Mouse (Mus musculus): ENCODE data around the gene Pilrb1. TPM values are rescaled to one million over a fixed set of nuclear protein-coding genes. Genes with fewer than 3 reads are reported as not detected.
"Not testable (repeated sequence)": the region's sequence is repeated elsewhere in the genome, so short reads cannot be mapped to it uniquely, and the experiment has no call there.

Pilrb1 gene
- polyA plus RNA-seq, 1 experiment from 2014 or later: 5.7 TPM

DNA sequence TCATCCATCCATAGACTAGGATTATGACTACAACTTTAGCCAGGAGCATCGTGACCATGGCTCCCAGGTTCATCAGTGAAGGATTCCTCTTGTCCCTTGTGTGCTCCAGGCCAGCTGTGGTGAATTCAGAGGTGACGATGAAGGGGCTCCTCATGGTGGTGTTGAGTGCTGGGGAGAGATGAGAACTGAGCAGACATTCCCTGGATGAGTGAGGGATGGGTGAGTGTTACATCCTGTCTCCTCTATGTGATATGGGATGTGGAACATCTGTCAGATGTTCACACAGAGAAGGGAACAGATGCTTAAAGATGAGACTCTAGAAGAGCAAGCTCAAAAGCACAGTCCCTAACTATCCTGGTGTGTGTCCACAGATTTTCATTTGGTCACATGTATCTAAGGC is 10.7 kb upstream of the Pilrb1 start:
- H3K4me2 ChIP-seq; H3K9me3 ChIP-seq (replicated peaks); H3K9ac ChIP-seq; H3K36me3 ChIP-seq (replicated peaks); H3K4me3 ChIP-seq (replicated peaks); H3K4me1 ChIP-seq (replicated peaks); H3K27me3 ChIP-seq; ATAC-seq (ENCODE audit: insufficient read depth); H3K27ac ChIP-seq (replicated peaks): not testable (repeated sequence)
- 56% methylated on average over 2 of the region's 2 CpGs for WGBS (ENCODE audit: insufficient replicate concordance)

DNA sequence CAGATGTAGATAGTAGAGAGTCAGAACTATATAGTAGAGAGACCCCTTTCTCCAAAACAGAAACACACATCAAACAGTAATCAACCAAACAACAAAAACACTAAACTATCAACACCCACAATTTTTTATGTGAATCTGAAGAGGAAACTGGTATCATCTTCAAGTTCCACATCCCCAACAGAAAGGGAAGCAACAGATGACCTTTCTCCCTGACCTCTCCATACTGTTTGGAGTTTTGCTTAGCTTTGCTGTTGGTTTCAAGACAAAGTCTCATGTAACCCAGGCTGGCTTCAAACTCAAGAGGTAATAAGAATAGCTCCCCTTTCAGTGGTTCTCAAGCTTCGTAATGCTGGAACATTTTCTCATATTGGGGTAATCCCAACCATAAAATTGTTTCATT is 6.1 kb upstream of the Pilrb1 start:
- H3K9ac ChIP-seq; H3K36me3 ChIP-seq (replicated peaks); H3K27ac ChIP-seq (replicated peaks); ATAC-seq (ENCODE audit: insufficient read depth); H3K4me2 ChIP-seq; H3K4me3 ChIP-seq (replicated peaks); H3K9me3 ChIP-seq (replicated peaks); H3K4me1 ChIP-seq (replicated peaks); H3K27me3 ChIP-seq: not testable (repeated sequence)
- WGBS (ENCODE audit: insufficient replicate concordance): 60% methylated on average over 1 of the region's 1 CpGs

DNA sequence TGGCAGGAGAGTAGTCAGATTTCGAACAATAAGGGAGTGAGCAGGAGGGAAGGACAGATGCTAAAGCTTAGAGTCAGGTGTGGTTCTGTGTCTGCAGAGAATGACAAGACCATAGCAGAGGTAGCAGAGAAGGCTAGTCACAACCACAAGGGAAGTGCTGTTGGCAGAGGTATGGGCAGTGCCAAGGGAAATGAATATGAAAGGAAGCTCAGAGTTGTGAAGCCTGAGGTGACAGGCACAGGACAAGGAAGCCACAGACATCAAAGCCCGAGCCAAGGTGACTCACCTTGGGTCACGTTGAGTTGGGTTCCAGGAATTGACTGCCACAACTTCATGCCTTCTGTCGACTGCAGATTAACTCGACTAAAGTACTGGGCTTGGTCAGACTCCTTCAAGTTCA is 1.0 kb downstream of the Pilrb1 start:
- peak overlapping the region; percentile 14; the same call in 1 of the 2 replicates for H3K4me3 ChIP-seq (replicated peaks)
- ATAC-seq (ENCODE audit: insufficient read depth); H3K4me2 ChIP-seq; H3K4me1 ChIP-seq (replicated peaks); H3K36me3 ChIP-seq (replicated peaks); H3K27me3 ChIP-seq; H3K27ac ChIP-seq (replicated peaks); H3K9ac ChIP-seq; H3K9me3 ChIP-seq (replicated peaks): not testable (repeated sequence)
- WGBS (ENCODE audit: insufficient replicate concordance): 34% methylated on average over 5 of the region's 5 CpGs

GRCm38 (mm10) chr5:137854907-137855306 is 3.0 kb downstream of the Pilrb1 start:
- not testable (repeated sequence) for H3K4me2 ChIP-seq; ATAC-seq (ENCODE audit: insufficient read depth); H3K9ac ChIP-seq; H3K4me3 ChIP-seq (replicated peaks); H3K27ac ChIP-seq (replicated peaks); H3K9me3 ChIP-seq (replicated peaks); H3K4me1 ChIP-seq (replicated peaks); H3K27me3 ChIP-seq; H3K36me3 ChIP-seq (replicated peaks)
- 59% methylated on average over 3 of the region's 3 CpGs for WGBS (ENCODE audit: insufficient replicate concordance)

GRCm38 (mm10) chr5:137850313-137850712 is 7.6 kb downstream of the Pilrb1 start:
- H3K27ac ChIP-seq (replicated peaks); H3K27me3 ChIP-seq; H3K4me1 ChIP-seq (replicated peaks); ATAC-seq (ENCODE audit: insufficient read depth); H3K4me2 ChIP-seq; H3K36me3 ChIP-seq (replicated peaks); H3K9ac ChIP-seq; H3K9me3 ChIP-seq (replicated peaks); H3K4me3 ChIP-seq (replicated peaks): not testable (repeated sequence)
- 38% methylated on average over 1 of the region's 1 CpGs for WGBS (ENCODE audit: insufficient replicate concordance)

- H3K4me1 ChIP-seq (replicated peaks); H3K27ac ChIP-seq (replicated peaks); H3K9me3 ChIP-seq (replicated peaks); H3K9ac ChIP-seq; H3K4me3 ChIP-seq (replicated peaks); ATAC-seq (ENCODE audit: insufficient read depth); H3K4me2 ChIP-seq; H3K36me3 ChIP-seq (replicated peaks); H3K27me3 ChIP-seq: not testable (repeated sequence)
Observed at GRCm38 (mm10) chr5:137837110-137837509, 20.8 kb downstream of the Pilrb1 start.

DNA sequence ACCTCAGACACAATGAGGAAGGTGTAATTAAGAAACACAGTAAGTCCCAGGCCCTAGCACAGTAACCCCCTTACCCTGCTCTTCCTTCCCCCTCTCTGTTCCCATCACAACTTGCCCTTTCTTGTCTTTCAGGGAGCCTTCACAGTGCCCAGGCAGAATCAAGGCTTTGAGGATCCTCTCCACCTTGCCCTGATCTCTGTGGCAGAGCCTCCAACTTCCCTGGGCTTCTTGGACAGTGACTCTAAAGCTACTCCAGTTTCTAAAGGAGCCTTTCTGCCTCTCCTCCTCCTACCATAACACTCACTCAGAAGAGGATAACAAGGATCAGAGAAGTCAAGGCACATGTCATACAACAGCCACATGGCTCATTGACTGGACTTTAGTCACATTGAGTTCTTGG is 21.3 kb downstream of the Pilrb1 start:
- H3K4me2 ChIP-seq: no peak overlapping the region
- no peaks in the 10 kb centered on the region for H3K36me3 ChIP-seq (replicated peaks)
- H3K9me3 ChIP-seq (replicated peaks): no peaks in the 10 kb centered on the region
- H3K27ac ChIP-seq (replicated peaks): no peak overlapping the region
- H3K4me1 ChIP-seq (replicated peaks): no peaks in the 10 kb centered on the region
- no peak for ATAC-seq (ENCODE audit: insufficient read depth)
- no peaks in the 10 kb centered on the region for H3K27me3 ChIP-seq
- H3K4me3 ChIP-seq (replicated peaks): no peak overlapping the region
- no peak overlapping the region for H3K9ac ChIP-seq

GRCm38 (mm10) chr5:137835966-137836520 is 21.9 kb downstream of the Pilrb1 start, which contains the start of gene Pilra:
Gene Pilra, minus strand, starts transcription at chr5:137836281.
- H3K27me3 ChIP-seq; H3K9me3 ChIP-seq (replicated peaks); H3K27ac ChIP-seq (replicated peaks); H3K36me3 ChIP-seq (replicated peaks); H3K9ac ChIP-seq; H3K4me1 ChIP-seq (replicated peaks); ATAC-seq (ENCODE audit: insufficient read depth): not testable (repeated sequence)
- 21% methylated on average over 2 of the region's 2 CpGs for WGBS (ENCODE audit: insufficient replicate concordance)
- Histone ChIP-seq H3K4me3 (replicated peaks) (peak within 1 kb of the TSS; percentile 14; the same call in 1 of the 2 replicates), H3K4me2 (peak within 1 kb of the TSS; percentile 10; the same call in 1 of the 2 replicates)

DNA sequence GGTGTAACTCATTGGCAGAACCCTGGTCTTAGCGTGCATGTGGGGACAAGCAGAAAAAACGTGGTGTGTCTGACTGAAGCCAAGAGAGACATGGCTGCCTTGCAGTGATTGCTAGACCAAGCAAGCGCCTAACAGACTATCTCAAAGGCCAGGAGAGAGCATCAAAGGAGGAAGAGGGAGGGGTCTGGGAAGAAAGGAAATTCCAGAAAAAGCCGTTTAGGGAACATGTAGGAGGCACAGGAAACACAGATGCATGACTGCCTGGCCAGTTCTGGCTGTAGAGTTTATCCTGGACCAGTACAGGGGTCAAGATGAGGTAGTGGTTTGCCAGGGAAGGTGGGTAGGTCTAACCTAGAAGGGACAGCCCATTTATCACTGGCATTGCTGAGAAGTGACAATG is 24.4 kb downstream of the Pilrb1 start:
- H3K27ac ChIP-seq (replicated peaks): no peak overlapping the region
- no peak overlapping the region for H3K4me2 ChIP-seq
- H3K4me3 ChIP-seq (replicated peaks): no peak overlapping the region
- no peak overlapping the region for H3K9ac ChIP-seq
- no peaks in the 10 kb centered on the region for H3K36me3 ChIP-seq (replicated peaks)
- H3K4me1 ChIP-seq (replicated peaks): peaks cover 6% of the 10 kb centered on the region; the same call in 1 of the 2 replicates
- no peak for ATAC-seq (ENCODE audit: insufficient read depth)
- WGBS (ENCODE audit: insufficient replicate concordance): 40% methylated on average over 4 of the region's 4 CpGs
- H3K9me3 ChIP-seq (replicated peaks): no peaks in the 10 kb centered on the region
- no peaks in the 10 kb centered on the region for H3K27me3 ChIP-seq

DNA sequence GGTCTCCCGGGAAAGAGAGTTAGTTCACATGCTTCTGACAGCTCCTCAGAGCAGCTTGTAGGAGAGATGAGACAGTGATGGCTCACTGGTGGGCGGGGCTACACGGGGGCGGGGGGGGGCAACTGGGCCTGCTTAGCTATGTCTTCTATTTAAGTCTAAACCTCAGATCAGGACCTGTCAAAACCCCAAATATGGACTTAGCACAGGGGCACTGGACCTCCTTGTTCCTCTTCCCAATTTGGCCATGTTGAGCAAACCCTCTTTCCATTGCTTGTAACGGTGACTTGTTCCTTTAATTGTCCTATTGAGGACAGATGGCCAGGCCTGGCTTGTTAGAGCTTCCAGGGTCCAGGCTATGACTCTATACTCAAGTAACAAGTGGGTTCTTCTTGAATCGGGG is 26.4 kb downstream of the Pilrb1 start:
- ATAC-seq (ENCODE audit: insufficient read depth): no peak
- 53% methylated on average over 6 of the region's 6 CpGs for whole genome bisulfite sequencing (ENCODE audit: insufficient replicate concordance)
- no peak overlapping the region for H3K4me2 ChIP-seq

GRCm38 (mm10) chr5:137831106-137831505 is 26.8 kb downstream of the Pilrb1 start:
- H3K4me2 ChIP-seq: peak overlapping the region; percentile 1; the same call in 1 of the 2 replicates
- peak overlapping the region; percentile 38; the same call in 1 of the 2 replicates for H3K27ac ChIP-seq (replicated peaks)
- H3K4me1 ChIP-seq (replicated peaks): peaks cover 6% of the 10 kb centered on the region; the same call in 1 of the 2 replicates
- H3K27me3 ChIP-seq: no peaks in the 10 kb centered on the region
- no peak overlapping the region for H3K9ac ChIP-seq
- H3K9me3 ChIP-seq (replicated peaks): no peaks in the 10 kb centered on the region
- 38% methylated on average over 4 of the region's 4 CpGs for WGBS (ENCODE audit: insufficient replicate concordance)
- no peak for ATAC-seq (ENCODE audit: insufficient read depth)
- H3K36me3 ChIP-seq (replicated peaks): no peaks in the 10 kb centered on the region
- H3K4me3 ChIP-seq (replicated peaks): no peak overlapping the region

More for the DNA sequence above, 26.4 kb downstream of the Pilrb1 start:
- Histone ChIP-seq H3K9ac (no peak overlapping the region), H3K36me3 (replicated peaks) (no peaks in the 10 kb centered on the region), H3K9me3 (replicated peaks) (no peaks in the 10 kb centered on the region), H3K27me3 (no peaks in the 10 kb centered on the region), H3K27ac (replicated peaks) (no peak overlapping the region; the same call in 1 of the 2 replicates), H3K4me1 (replicated peaks) (peaks cover 6% of the 10 kb centered on the region; the same call in 1 of the 2 replicates), H3K4me3 (replicated peaks) (no peak overlapping the region)

DNA sequence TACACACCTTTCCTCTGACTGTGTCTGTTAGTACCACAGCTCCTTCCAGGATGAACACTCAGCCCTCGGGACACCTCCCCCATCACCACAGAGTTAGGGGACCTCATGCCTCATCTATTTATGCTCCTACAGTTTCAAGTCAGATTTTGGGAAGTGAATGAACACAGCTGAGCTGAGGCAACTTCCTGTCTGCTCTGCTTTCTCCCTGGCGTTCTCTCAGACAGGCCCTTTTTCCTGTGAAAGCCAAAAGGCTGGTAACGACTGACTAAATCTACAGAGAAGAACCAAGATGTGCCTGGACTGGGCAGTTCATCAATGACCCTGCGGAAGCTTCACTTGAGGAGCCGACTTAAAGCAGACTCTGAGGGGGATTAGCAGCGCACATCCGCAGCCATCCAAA is 27.7 kb downstream of the Pilrb1 start:
- Histone ChIP-seq H3K36me3 (replicated peaks) (no peaks in the 10 kb centered on the region), H3K4me2 (0 out of 2 replicates have a peak overlapping the region, but pooled peaks have one; percentile 1), H3K4me3 (replicated peaks) (no peak overlapping the region), H3K9ac (no peak overlapping the region), H3K9me3 (replicated peaks) (no peaks in the 10 kb centered on the region), H3K27ac (replicated peaks) (peak overlapping the region; percentile 38; the same call in 1 of the 2 replicates), H3K27me3 (no peaks in the 10 kb centered on the region), H3K4me1 (replicated peaks) (peaks cover 8% of the 10 kb centered on the region; the same call in 1 of the 2 replicates)
- ATAC-seq (ENCODE audit: insufficient read depth): no peak
- 44% methylated on average over 7 of the region's 7 CpGs for WGBS (ENCODE audit: insufficient replicate concordance)
